Mouse (Mus musculus): ENCODE results near the gene Insr.

Gene Insr

DNA sequence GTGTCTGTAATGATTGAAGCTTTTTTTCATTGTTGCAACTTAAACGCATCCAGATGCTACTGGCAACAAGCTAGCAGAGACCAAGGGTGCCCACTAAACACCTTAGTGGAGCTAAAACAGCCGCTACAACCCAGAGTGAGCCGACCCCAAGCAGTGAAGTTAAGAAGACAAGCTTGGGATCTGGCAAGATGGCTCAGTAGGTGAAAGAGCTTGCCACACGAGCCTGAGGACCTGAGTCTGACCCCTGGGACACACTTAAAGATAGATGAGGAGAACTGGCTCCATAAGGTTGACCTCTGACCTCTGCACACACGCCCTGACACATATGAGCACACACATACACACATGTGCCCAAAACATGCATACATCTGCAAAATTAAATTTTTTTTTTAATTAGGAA lies 4.2 kb downstream of the Insr start:
- no peak for DNase-seq (ENCODE audit: low spot score in 2 of 2)

DNA sequence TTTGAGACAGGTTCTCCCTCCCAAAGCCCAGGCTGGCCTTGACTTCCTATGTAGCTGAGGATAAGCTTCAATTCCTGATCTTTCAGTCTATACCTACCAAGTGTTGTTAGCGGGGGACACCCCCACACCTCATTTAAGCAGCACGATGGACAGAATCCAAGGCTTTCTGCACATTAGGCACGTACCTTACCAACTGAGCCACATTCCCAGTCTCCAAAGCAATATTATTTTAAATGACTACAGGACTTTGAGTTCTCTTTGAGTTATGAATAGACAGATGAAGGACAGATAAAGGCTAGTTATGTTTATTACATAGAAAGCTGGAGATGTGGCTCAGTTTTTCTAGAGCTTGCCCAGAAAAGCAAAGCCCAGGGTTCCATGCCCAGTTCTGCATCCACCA lies 5.6 kb downstream of the Insr start:
- DNase-seq (ENCODE audit: low spot score in 2 of 2), result no peak

DNA sequence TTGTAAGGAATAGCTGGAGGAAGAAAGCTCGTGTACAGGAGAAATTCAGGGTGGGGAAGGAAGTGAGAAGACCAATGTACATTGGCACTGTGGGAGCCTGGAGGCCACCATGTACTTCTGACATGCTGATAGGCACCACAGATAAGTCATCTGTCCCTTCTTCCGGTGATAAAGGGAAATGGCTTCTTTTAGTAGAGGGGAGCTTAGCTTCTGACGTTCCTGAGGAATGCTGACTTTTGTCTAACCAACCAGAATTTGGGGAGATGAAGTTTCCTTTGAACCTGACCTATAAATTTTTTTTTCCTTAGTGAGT lies 12.0 kb downstream of the Insr start:
- DNase-seq (ENCODE audit: low spot score in 2 of 2), result no peak

DNA sequence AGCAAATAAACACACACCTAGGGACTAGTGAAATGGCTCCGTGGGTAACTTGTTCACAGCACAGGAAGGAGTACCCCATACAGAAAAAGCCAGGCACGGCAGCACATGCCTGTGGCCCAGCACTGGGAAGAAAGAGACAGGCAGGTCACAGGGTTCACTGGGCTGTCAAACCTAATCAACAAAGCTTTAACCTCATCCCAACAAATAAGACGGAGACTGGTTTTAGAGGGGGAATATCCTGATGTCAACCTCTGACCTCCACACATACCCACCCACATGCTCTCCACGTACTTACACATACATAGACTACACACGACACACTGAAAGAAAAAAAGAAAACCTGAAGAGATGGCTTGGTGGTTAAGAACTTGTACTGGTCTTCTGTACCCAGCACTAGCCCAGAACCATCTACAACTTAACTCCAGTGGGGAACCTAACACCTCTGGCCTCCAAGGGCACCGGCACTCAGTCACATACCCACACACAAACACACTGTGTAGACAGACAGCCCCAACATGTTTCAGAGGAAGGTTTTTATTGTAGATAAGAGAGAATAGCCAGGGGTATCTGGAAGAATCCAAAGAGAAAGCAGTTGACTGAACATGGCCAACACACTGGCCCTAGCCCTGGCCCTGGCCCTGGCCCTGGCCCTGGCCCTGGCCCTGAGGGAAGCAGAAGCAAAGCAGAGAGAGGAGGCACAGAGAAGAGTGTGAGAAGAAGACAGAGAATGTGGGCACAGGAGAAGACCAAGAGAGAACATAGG lies 12.6 kb downstream of the Insr start:
- DNase-seq (ENCODE audit: low spot score in 2 of 2), result no peak

DNA sequence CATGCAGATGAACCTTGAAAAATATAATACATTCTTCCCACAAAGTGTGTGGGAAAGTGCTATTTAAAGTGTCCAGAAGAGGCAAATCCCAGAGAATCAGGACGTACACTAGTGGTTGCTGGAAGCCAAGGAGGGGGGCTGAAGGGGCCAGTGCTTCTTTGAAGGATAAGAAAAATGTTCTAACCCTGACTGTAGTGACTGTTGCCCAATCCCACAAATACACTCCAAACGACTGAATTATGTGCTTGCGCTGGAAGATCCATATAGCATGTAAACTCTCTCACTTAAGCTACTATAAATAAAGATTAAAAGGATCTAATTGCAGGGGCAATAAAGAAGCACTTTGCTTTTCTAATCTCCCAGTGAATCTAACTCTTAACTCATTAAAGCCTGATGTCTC lies 14.2 kb downstream of the Insr start:
- no peak for DNase-seq (ENCODE audit: low spot score in 2 of 2)

DNA sequence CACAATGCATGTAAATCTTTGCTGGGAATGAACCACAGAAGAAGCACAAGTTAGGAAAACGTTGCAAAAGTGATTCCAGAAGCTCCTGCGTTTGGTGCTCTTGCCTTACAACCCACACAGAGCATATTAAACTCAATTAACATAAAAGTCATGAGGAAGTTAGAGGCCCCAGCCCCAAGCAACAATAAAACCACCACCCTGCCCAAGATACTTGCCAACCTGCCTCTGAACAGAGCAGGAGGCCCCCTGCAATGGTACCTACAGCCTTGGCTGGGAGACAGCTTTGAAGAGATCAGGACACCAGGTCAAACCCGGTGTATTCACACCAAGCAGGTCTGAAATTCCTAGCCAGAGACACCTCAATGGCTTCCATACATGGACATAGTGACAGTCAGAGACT lies 16.6 kb downstream of the Insr start:
- DNase-seq (ENCODE audit: low spot score in 2 of 2), result no peak

DNA sequence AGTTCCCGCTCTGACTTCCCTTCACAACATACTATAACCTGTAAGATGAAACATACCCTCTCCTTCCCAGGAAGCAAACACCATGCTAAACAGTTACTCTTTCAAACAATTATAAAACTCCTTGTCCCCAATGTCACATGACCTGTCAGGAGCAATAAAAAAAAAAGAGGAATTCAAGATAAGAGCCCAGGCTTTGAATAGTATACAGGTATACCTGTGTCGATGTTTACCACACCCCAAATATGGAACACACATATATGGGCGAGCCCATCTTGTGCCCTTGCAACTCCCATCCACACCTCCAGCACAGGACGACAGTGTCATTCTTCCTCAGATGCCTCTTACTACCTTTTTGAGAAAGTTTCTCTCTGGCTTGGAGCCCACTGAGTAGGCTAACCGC lies 18.3 kb downstream of the Insr start:
- no peak for DNase-seq (ENCODE audit: low spot score in 2 of 2)

DNA sequence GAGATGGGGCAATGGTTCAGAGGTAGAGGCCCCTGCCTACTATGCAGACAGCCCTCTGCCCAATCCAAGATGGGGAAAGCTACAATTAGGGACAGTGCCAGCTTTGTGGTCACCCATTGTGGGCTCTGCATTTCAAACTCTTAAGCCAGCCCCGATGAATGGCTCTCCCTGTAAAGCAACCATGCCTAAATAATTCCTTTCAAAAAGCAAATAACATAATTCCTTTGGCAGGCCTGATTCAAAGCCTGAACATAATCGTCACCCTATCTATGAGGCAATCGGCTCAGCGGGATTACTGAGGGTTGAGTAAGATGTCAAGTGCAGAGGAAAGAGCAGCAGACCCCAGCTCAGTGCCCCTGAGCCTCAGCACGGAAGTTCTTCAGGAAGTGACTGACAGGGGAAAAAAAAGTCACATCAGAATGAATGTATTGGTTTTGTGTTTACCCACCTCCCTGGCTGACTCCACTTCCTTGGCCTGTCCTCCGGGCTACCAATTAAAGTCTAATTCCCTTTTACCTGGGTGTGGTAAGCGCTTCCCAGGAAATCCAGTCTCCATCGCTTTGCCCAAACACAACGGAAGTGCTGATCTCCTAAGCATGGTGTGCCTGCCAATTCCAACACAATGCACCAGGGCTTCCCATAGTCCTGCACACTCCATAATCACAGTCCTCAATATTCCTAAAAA lies 19.1 kb downstream of the Insr start:
- peak in 1 of 2 experiments; percentile 30 for DNase-seq (ENCODE audit: low spot score in 2 of 2)

DNA sequence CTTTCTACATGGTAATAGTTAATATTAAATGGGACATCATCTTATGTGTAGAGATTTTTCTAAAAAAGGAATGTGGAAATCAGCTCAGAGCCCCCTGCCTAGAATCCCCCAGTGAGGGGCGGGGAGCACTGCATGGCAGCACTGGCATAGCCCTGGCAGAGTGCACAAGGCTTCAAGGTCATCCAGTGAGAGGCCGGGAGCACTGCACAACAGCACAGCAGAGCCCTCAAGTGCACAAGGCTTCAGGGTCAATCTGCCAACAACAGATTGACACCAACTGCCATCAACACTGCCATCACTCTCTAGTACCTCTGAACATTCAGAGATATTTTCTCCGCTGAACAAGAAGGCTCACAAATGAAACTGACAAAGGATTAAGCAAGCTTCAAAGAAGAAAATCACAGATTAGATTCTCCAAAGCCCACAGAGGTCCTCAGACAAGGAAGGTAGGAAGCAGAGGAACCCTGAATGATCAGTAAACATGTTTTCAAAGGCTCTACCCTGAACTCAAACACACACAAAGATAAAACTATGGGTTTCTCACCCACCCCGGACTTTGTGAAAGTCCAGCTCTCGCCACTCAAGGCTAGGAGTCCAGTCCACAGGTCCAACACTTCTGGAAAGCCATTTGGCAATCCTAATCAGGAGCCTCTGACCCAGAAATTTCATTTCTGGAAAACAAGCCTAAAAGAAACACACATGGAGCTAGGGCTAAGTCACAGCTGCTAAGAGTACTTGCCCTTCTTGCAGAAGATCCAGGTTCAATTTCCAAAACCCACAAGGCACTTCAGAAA lies 23.1 kb downstream of the Insr start:
- DNase-seq (ENCODE audit: low spot score in 2 of 2), result no peak

DNA sequence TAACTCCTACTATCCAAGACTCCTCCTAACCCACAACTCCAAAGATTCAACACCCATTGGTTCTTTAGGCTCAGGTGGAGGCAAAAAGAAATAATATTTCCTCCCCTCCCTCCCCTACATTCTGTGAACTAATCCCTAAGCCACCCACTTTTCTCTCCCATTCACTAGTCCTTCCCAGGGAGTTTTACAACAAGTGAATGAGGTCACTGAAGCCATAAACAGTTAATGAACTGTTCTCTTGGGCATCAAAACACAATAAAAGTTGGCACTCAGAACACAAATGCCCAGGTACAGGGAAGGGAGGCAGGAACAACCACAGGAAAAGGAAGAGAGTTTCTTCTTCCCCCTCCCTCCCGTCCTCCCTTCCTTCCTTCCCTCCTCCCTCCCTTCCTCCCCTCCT lies 24.1 kb downstream of the Insr start:
- no peak for DNase-seq (ENCODE audit: low spot score in 2 of 2)

DNA sequence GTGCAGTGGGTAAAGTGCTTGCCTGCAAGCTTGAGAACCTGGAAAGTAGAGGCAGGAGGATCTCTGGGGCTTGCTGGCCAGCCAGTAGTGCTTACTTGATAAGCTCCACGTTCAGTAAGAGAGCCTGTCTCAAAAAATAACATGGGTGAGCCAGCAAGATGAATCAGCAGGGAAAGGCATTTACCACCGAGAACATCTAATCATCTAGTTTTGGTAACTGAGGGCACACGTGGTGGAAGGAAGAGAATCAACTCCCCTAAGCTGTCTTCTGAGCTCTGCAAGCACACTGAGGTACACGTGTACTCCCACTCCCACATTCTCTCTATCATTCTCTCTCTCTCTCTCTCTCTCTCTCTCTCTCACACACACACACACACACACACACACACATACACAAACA lies 26.2 kb downstream of the Insr start:
- no peak for DNase-seq (ENCODE audit: low spot score in 2 of 2)

DNA sequence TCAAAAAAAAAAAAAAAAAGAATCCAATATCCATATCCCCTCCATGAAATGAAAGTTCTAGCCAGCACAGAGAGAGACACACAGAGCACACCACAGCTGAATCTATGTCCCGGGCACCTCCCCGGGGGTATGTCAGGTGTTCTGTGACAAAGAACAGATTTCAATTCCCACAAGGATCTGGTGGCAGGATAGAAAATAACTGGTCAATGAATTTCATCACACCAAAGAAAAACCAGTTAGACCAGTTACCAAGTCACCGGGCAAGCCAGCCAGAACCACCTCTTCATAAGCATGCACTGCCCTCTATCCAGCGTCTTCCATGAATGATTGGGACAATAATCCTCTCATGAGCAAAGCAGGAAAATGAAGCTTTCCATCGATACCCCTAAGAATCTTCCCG lies 26.8 kb downstream of the Insr start:
- peak in 1 of 2 experiments; percentile 27 for DNase-seq (ENCODE audit: low spot score in 2 of 2)

DNA sequence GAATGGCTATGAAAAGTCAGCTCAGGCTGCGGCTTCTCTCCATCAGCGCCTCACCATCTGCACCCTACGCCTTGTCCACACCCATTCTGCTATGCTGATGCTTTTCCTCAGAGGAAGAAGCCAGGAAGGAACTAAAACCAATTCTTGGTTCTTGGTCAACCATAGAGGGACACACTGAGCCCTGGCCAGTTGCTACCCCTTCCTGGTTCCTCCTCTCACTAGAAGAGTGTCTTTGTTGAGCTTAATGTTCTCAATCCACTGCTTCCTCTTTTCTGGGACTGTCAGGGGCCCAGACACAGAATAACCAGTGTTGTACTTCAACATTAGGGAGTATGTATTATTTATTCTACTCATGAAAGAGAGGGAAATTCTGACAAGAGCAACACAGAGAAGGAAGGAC lies 28.3 kb downstream of the Insr start:
- no peak for DNase-seq (ENCODE audit: low spot score in 2 of 2)

DNA sequence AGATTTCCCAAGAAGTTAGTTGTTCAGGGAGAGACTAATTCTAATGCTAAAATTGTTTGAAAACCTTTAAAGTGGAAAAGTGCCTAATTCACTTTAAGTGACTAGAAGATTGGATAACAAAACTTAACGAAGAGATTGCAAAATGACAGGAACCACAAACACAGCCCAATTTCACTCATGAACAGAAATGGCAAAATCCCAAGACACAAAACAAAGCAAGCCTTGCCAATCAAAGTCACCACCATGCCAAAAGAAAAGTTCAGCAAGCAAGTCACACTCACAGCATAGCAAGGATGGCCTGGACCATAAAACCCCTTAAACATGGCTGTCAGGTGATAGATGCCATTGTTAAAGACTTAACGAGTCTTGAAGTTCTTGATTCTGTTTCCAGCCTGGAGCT lies 29.5 kb downstream of the Insr start:
- no peak for DNase-seq (ENCODE audit: low spot score in 2 of 2)

DNA sequence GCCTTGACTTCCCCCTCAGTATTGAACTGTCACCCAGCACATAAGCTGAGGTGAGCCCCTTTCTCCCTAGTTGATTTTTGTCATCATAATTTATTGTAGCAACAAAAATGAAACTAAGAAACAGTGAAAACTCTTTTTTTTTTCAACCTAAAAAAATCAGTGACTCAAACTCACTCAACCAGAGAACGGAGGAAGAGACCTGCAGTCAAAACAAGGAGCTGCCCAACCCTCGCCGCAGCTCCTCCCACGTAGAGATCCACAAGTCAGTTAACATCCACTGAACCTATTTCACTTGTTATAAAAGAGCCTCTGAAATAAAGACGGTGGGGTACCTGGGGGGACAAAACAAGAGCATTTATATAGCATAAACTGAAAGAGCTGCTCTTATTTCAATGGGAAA lies 30.7 kb downstream of the Insr start:
- no peak for DNase-seq (ENCODE audit: low spot score in 2 of 2)

DNA sequence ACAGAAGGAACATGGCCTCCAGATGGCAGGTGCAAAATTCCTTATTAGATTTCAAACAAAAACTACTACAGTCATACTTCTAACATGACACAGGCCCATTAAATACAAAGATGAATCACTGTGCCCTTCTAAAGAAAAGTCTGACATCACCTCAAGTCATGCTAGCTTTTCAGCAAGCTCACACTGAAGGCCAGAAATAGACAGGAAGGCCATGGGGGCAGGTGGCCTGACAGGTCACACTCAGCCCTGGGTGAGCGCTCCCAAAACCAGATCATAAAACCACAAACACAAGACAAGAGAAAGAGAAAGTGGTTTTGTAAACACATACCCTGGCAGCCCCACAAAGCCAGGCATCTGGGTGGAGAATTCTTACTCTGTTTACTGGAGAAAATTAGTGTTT lies 32.3 kb downstream of the Insr start:
- no peak for DNase-seq (ENCODE audit: low spot score in 2 of 2)

DNA sequence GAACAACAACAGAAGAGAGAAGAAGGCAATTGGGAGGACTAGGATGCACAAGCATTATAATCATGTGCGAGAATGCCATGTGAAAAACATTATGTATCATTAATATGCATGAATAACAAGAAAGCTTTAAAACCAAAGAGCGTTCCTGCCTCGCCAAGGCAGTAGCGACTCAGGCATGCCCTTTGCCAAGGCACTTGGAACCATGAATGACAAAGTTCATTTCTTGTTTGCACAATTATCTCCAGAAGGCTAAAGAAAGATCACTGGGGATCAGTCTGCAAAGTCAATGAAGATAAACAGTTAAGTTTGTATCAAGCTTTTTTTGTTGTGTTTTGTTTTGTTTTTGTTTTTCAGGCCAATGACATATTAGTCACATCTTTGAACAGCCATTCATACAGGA lies 36.2 kb downstream of the Insr start:
- no peak for DNase-seq (ENCODE audit: low spot score in 2 of 2)

DNA sequence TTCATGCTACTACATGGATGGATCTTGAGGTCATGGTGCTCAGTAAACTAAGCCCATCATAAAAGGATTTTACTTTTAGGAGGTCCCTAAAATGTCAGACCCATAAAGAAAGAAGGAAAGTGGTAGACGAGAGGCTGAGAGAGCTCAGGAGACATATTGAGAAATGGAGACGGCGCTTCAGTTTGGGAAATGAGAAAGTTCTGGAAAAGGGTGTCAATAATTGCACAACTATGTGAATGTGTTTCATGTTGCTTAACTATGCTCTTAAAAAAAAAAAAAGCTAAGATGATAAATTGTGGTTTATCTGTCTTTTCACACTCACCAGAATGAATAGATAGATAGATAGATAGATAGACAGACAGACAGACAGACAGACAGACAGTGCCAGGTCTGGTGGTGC lies 38.7 kb downstream of the Insr start:
- DNase-seq (ENCODE audit: low spot score in 2 of 2), result no peak

DNA sequence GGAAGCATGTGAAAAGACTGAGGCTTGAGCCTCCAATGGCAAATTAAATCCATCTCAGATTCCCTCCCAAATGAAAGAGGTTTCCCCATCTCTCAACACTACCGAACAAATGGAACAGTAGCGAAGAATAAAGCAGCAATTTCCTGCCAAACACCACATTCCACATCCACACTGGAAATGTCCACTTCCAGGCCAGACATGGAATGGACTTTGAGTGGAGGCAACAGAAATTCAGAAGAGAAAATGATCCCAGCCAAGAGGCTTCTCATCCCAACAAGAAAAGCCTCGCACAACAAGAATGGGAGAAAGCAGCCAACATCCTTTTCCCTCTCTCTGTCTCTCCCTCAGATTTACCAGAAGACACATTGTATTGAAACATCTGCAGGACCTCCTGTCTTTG lies 39.8 kb downstream of the Insr start:
- no peak for DNase-seq (ENCODE audit: low spot score in 2 of 2)

DNA sequence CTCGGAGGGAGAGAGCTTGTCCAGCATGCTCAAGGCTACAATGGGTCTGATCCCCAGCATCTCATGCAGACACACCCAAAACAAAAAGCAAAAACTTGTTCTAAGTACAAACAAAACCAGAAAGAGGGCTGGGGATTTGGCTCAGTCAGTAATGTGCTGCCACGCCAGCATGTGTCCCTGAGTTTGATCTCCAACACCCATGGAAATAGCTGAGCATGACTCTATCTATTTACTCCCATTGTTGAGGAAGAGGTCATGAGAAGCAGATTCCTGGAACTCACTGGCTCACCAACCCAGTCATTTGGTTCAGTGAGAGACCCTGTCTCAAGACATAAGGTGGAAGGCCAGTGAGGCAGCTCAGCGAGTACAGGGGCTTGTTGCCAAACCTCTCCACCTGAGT lies 40.6 kb downstream of the Insr start:
- DNase-seq (ENCODE audit: low spot score in 2 of 2), result no peak

DNA sequence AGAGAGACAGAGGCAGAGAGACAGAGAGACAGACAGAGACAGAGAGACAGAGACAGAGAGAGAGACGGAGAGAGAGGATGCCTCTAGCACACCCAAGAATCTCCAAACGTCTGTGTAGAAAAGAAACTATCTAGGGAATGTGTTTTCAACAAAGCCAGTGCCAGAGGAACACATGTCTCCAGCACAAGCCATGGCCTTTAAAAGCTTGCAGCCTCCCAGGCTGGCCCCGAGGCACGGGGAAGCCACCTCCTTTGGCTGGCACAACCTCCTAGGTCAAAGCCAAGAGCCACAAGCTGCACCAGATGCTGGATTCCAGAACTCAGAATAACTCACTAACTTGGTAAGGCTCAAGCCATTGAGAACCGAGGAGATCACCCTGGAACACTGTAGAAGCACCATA lies 42.1 kb downstream of the Insr start:
- peak in 1 of 2 experiments; percentile 48 for DNase-seq (ENCODE audit: low spot score in 2 of 2)

DNA sequence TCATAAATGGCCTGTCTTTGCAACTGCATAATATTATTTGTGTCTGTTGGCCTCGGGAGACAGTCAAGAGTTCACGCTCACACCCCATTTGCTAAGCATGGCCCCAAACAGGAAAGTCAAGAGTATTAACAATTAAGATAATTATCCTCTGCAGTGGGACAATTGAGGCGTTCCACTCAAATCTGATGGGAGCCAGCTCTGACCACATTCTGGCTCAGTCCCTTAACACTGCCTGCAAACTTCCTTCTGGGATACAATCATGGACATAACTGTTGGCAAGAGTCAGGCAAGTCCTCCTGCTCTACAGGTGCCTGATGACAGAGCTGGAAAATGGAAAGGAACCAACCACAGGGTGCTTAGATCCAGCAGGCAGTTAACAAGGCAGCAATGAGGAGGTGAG lies 43.1 kb downstream of the Insr start:
- no peak for DNase-seq (ENCODE audit: low spot score in 2 of 2)

DNA sequence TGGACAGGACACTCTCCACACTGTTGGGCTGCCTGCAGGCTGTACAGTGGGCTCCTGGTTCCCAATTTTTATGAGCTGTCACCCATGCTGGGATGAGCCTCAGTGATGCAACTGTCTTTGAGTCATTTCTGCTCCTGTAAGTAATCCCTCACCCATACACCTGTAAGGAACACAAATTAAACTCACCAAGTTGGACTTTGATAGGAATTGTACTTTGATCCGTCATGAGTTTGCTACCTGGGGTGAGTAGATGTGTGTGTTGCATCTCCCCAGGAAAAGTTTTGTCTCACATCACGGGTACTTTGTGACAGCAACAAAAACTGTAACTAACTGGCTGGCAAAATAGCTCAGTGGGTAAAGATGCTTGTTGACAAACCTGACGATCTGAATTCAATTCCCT lies 44.8 kb downstream of the Insr start:
- DNase-seq (ENCODE audit: low spot score in 2 of 2), result no peak
